Mouse (Mus musculus) CD4-positive, CD25-positive, alpha-beta regulatory T cell, adult 2 months (primary cell): ENCODE data around the gene Lgals2.

ENCODE experiments used
- DNase-seq: peaks from one replicate; pipeline ENCODE4 v3.0.0-alpha.2; 2012; ENCODE audit warnings: low read depth, low spot score

Gene Lgals2

DNA sequence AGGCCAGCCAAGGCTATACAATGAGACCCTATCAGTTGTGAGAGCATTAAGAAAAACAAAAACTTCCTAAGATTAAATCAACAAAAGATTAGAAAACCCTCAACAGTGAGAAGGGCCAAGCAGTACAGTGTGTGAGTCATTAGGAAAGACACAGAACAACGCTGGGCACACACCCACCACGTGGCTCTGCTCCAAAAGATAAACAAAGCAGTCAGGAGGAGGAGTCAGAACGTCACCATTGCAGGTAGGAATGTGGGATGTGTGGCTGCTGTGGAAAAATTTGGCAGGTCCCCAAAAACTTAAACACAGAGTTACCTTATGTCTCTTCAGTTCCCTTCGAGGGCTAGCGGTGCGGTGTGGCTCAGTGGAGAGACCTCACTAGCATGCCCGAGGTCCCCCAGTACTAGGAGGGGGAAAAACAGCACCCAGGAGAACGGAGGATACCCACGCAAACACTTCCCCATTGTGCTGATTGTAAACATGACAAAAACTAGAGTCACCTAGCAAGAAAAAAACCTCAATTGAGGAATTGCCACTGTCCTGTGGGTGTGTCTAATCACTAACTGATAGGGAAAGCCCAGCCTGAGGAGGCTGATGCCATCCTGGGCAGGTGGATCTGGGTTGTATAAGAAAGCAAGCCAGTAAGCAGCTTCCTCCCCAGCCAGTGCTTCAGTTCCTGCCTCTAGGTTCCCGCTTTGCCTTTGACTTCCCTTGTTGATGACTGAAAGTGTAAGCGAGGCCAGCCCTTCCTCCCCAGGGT, 39.8 kb downstream of the Lgals2 start:
- DNase-seq = no peak

DNA sequence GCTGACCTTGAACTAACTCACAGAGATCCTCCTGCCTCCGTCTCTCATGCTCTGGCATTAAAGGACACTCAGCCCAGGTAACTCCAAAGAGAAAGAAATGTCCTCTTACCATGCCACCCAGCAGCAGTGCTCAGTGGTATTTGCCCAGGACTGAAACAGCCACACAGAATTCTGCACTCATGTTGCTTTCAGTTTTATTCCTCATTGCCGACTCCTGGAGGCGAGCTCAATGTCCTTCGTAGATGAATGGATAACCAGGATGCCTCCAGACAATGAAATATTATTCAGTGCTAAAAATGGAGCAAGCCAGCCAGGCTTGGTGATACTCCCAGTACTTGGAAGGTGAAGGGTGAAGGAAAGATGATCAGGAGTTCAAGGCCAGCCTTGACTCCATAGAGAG, 41.7 kb downstream of the Lgals2 start:
- DNase-seq = no peak

DNA sequence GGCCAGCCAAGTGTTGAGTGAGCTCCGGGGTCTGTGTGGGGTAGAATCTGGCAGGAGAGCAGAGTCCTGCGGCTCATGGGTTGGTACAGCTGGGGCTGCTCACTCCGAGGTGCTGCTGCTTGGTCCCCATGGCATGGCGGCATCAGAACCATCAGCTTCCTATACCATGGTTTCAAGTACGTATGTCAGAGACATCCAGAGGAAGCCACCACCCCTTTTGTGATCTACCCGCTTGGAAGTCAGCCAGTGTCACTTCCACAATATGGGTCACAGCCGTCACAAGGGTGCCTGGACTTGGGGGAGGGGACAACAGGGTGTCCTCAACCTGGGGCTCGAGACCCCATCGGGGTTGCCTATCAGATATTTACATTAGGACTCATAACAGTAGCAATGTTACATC, 45.2 kb downstream of the Lgals2 start:
- DNase-seq = no peak

DNA sequence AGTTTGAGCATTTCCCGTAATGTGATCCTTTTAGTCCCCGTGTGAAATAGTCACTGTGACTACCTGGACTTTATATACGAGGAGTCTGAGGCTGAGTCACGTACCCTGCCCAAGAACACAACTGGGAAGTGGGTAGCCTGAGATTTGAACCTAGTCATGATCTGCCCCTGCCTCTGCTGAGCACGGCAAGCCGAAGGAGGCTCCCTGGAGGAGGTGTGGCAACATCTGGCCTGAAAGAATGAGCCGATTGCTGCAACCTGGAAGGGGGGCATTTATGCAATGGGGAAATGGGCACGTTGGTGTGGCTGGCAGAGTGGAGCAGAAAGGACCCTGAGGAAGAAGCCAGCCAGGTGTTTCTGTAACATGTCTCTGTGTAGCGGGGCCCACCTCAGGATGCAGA, 45.6 kb downstream of the Lgals2 start:
- no peak for DNase-seq

DNA sequence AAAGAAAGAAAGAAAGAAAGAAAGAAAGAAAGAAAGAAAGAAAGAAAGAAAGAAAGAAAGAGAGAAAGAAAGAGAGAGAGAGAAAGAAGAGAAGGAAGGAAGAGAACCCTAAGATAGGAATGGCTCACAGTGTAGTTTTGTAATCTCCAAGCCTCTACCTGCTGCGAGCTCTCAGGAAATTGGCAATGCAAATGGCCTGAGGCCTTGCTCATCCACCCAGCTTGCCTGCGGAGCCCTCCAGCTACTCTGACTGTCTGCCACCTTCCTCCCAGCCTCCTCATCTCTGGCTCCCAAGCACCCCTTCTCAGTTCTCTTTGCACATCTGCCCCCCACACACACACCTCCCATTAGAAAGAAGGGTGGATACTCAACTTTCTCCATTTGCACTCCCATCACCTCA, 46.3 kb downstream of the Lgals2 start:
- DNase-seq = no peak

DNA sequence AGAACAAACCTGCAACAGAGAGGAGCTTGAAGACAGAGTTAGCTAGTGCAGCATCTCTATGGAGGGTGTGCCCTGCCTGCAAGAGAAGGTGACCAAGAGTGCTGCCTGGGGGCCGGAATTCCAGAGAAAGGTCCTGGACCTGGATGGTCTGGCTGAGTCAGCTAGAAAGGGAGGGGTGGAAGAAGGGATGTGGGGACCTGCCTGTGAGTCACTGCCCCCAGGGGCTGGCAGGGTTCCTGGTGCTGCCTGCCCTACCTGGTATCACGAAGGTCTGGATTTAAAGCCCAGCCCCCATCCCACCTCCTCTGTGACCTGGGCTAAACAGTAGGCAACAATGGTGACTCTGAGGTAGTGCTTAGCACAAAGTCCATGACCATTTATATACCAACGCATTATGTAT, 48.2 kb downstream of the Lgals2 start:
- DNase-seq = no peak

DNA sequence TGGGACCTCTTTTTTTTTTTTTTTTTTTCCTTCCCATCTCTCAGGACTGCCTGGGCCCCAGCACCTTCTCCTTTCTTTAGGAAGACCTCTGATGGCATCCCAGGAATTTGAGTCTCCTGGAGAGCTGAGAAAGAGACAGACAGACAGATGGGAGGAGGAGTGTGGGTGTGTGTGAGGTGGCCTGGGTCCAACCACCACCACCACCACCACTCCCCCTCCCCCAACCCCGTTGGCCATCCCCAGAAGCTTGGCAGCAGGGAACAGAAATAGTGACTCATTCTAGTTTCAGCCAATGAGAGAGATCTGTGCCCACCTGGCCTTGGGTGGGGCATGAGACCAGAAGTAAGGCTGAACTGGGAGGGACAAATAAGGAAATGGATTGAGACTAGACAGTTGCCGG, 48.7 kb downstream of the Lgals2 start:
- DNase-seq = no peak

DNA sequence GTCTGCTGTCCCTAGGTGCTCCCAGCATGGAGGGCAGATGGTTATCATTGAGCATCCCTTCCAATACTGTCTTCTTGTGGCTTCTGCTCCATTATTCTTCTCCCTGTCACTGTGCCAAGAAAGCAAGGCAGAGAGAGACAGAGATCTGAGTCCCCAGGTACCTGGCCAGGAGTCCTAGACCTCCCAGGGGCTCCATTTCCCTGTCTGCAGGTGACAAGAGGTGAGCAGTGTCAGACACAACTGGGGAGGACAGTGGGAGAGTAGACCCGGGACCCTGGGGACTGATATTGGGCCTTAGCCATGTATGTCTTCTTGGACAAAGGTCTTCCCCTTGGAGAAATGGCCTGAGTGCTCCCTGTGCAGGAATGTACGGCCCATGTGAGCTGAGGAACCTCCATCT, 50.0 kb downstream of the Lgals2 start:
- DNase-seq = no peak

DNA sequence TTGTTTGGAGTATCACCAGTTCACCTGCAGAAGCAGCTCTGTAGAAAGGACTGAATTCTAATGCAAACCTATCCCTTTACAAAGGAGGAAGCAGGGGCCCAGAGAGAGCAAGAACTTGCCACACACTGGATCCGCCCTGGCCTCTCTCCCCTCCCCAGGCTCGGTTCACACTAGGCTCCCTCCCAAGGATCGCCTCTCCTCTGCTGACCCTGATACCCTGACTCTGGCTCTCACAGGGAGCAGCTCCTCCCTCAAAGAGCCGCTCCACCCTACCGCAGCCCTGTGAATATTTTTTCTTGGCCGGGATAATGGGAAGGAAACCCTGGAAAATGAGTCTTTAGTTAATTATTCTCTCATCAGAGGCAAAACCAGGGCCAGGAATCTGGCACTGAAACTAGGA, 51.0 kb downstream of the Lgals2 start:
- DNase-seq = no peak

DNA sequence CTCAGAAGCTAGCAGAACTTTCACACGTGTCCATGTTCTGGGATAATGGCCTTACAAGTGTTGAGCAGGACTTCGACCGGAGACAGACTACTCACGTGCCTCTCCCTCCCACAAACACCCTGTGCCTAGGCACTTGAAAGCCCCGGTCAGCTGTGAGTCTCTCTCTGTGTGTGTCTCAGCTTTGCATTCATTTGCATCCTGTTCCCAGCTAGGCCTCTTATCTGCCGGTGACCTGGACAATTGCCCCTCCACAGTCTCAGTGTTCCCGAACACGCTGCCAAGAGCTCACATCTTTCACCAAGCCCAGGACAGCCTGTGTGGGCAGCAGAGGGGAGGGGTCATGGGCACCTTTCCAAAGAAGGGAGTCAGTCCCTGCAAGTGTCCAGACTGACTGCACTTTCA, 51.8 kb downstream of the Lgals2 start:
- DNase-seq = no peak

DNA sequence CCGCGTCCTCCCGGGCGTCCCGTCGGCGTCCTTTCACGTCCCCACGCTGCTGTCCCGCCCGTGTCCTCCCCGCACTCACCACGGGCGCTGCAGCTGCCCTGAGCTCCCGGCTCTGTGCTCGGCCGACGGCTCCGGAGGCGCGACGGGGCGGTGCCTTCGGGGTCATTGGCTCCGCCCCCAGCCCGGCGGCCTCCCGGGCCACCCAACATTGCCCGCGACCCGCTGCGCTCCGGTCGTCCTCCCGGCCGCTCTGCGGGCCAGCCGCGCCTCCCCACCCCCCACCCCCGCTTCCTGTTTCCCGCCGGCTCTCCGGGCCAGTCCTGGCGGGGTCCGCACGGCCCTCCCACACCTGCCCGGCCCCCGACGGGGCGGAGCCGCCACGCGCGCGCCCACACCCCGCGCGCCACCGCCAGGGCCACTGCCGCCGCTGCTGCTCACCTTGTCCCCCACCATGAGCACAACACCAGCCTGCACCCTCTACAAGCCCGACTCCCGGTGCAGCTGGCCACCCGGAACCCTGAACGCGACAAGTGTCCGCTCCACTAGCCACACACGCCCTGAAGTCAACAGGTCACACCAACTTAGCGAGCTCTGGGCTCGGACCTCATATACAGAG, 52.4 kb downstream of the Lgals2 start, which contains the start of gene Card10:
Gene Card10, minus strand, starts transcription at position 267 of the 616 bp plus-strand sequence.
- DNase-seq = peak; percentile 69

DNA sequence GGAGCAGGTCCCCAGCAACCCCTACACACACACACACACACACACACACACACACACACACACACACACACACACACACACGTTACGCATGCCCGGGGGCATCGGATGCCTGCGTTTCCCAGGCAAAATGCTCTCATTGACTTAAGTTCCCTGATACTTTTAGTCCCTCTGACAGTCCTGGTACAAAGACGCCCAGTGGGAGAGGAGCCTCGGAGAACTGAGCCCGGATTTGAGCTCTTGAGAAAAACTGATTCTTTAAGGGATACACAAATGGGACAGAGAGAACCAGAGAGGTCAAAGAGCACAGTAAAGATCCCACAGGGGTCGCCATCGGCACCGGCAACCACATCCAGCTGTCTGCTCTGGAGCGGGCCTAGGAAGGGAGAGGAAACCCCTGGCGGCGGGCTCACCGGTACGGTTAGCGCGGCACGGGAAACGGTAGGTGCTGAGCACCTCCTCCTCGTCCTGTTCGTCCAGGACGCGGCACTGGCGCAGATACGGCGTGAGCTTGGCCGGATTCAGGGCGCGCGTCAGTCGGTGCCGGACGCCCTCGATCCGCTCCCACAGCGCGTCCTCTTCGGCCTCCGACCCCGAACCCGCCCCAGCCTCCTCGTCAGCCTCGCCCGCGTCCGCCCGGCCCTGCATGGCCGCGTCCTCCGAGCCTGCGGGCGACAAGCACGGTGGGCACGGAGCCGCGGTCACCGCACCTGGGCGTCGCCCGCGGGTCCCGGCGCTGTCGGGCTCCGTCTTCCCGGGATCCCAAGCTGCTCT, 53.2 kb downstream of the Lgals2 start:
- DNase-seq = peak; percentile 63

DNA sequence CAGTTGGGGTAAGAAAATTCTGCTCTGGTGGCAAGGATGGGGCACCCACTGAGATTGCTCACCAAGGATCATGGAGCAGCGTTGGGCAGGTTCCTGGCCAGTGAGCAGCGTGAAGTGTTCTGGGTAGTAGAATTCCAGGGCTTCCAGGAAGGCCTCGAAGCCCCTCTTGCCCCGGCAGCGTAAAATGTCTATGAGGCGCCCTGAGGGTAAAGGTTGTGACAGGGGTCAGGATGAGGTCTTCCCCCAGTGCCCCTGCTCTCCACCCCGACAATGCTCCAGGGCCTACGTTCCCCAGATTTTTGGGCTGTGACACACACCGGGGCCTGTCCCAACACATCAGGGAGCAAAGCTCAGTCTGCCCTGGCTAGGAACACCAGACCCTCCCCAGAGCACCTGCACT, 53.8 kb downstream of the Lgals2 start:
- no peak for DNase-seq
